Mouse (Mus musculus) adrenal gland (tissue): Measurements from ENCODE around the gene Plxna1.

Experiments
- intact Hi-C: fragments of 180-260 bp; cut with DNase I; formaldehyde crosslinking; loops from one replicate; pipeline ENCODE4 v1.15.1; 2025

The Plxna1 gene

DNA sequence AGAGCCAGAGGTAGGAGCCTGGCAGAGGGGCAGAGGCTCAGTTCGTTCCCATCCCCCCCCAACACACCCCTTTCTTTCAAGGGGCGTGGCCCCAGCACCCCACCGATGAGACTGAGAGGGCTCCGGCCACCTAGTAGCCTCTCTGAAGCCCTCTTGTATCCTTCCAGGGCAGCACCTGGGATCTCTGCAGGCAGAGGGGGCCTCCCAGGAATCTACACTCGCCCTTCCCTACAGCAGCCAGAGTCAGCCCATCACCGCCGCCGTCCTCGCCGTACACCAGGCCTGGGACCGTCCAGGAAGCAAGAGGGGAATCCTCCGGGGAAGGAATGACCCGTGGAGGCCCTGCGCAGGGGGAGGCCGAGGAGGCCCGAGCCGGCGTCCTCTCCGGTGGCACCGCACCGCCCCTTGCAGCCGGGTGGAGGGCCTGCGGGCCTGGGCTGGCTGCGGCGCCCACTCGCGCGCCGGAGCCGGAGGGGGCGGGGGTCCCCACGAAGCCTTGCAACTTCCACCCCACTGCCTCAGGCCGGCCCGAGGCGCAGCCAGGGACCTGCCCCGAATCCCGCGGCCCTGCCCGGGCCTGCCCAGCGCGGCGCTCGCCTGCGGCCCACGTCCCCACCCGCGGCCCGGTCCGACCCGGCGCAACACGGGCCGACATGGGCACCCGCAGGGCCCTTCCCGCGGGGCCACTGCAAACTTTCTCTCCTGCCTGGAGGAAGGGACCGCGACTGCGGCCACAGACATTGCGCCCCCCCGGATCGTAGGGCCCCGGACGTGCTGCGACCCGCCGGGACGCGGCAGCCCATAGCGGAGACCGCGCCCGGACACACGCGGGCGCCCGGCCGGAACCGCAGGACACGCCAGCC lies 771 bp downstream of the Plxna1 start:
- intact Hi-C loops: loop anchor here (5.0 kb wide), 4 partner anchors 106 to 434 kb away; no protein-coding TSS in a partner anchor

DNA sequence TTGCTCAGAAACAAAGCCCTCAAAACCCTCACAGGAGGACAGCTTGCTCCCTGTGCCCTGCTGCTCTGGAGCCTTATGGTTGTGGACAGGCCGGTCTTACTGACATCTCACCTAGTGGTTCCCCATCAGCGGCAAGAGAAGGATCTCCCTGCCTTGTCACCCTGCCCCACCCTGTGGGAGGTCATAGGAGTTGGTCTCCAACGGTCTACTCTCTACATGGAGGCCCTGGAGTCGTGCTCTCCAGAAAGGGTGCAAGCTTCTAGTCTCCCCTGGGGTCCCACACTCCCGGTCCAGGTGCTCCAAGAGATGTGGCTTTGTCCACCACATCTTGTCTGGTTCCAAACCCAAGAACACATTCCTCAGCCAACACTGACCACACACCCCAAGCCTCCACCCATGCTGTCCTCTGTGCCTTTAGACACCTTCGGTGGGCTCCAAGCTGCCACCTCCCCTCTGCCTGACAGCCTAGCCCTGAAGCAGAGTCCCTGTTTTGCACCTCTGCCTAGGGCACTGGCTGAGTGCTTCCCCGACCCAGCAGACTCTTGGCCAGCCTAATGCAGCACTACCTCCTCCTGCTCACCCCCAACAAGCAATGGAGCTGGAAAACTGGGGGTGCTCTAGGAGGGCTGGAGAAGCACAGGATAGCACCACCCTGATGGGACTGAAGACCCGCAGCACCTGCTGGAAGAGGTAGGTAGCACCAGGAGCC lies 1.6 kb downstream of the Plxna1 start:
- intact Hi-C loops: loop anchor here (5.0 kb wide), 4 partner anchors 106 to 434 kb away; no protein-coding TSS in a partner anchor

DNA sequence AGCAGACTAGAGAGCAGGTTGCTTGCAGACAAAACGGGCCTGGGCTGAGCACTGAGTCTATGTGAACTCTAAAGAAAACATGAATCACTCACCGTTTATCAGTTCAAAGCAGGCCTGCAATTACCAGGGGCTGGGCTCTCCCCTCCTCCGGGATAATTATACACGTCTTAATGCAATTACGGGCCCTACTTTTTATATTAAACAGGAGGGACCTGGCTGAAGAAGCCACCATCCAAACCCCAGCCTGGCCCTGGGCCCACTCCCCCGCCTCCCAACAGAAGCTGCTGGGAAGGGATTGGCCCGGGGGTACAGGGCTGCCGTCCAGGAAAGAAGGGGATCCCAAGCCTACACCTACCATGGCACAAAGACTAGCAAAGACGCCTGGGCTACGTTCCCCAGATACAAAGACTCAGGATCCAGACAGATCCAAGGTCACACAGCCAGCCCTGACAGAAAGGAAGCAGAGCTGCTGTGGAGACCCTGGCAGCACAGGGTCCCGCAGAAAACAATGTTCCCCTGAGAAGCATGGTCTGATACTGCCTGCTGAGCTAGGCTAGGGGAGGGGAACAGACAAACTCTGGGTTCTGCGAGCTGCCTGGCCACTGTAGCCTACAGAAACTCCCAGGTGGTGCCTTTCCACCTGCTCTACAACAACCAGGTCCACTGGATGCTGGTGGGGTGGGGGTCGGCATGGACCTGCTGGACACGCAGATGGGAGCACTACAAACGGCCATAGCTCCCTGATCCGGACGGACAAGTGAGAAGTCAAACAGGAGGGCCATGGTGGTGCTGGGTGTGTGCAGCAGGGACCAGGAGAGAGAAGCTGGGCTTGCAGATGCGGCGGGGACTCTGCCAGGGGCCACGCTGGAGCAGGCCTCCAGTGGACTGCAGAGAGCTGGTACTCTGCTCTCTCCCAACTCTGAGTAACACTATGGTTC lies 2.4 kb downstream of the Plxna1 start:
- intact Hi-C loops: loop anchor here (5.0 kb wide), 4 partner anchors 107 to 433 kb away; no protein-coding TSS in a partner anchor

- intact Hi-C loops: no loop called here
These were observed 3.2 kb downstream of the Plxna1 start for GRCm38 (mm10) chr6:89359192-89359591.

- intact Hi-C loops: no loop called here
These were observed 6.8 kb downstream of the Plxna1 start for GRCm38 (mm10) chr6:89355661-89356060.

- intact Hi-C loops: no loop called here
These were observed 7.7 kb downstream of the Plxna1 start for GRCm38 (mm10) chr6:89354726-89355125.

DNA sequence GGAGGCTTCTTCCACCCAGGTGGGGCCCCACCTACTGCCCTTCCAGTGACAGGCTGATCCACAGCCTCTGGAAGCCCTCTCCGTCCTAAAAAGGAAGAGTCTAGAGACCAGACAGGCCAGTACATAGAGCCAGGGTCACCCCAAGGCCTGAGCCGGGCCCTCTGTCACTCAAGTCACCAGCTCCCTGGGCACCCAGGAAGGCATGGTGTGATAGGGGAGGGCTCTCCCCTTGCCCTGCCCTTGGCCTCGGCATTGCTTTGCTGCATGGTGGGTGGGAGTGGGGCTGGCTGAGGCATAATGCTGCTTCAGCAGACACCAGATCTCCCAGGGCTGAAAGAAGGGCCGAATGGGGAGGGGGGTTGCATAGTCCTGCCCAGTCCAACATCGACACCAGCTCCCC lies 8.3 kb downstream of the Plxna1 start:
- intact Hi-C loops: no loop called here

GRCm38 (mm10) chr6:89353101-89353500 lies 9.3 kb downstream of the Plxna1 start:
- intact Hi-C loops: no loop called here

- intact Hi-C loops: no loop called here
These were observed 10.8 kb downstream of the Plxna1 start for GRCm38 (mm10) chr6:89351441-89352137.

DNA sequence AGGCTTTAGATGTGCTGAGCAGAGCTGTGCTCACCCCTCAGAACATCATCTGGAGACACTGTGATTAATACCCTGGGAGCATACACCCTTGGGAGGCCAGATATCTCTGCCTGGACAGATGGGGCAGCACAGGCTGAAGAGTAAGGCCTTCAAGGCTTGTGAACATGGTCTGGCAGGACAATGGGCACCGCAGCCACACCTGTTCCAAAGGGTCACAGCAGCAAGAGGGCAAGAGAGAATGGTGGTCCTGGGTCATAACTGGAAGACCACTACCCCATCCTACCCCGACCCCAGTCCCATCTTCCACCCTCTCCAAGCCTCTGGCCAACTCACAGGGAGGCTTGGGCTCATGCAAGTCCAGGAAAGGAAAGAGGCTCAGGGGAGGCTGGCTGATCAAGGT lies 11.9 kb downstream of the Plxna1 start:
- intact Hi-C loops: no loop called here

- intact Hi-C loops: no loop called here
These were observed 12.3 kb downstream of the Plxna1 start for GRCm38 (mm10) chr6:89350037-89350515.

DNA sequence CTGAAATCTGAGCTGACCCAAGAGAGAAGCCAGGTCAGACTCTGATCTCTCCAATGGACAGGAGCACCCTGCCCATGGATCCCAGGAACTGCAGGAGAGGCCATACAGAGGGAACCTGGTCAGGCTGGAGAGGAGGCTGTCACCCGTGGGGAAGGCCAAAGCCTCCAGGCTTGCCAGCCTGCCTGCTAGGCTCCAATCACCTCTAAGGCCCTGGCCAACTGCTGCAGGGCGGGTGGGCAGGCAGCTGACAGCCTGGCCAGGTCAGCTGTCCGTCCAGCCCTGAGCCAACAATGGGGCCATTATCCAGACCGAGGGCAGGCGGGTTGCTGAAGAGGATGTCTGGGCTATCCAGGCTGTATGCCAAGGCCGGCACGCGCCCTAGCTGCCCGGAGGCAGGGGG lies 14.1 kb downstream of the Plxna1 start:
- intact Hi-C loops: no loop called here

GRCm38 (mm10) chr6:89347792-89348191 lies 14.6 kb downstream of the Plxna1 start:
- intact Hi-C loops: no loop called here

GRCm38 (mm10) chr6:89345855-89346254 lies 16.6 kb downstream of the Plxna1 start:
- intact Hi-C loops: no loop called here

DNA sequence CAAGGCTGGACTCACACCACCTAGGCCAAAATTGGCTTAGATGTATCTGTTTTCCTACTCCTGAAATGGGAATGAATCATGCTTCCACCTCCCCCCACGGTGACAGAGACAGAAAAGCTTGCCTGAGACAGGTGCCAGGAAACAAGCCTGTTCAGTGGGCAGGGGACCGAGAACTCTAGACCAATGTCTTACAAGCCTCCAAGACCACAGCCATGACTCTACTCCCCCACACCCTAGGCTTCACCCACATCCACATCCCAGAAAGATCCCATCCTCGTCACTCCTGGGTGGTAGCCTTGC lies 17.0 kb downstream of the Plxna1 start:
- intact Hi-C loops: no loop called here

- intact Hi-C loops: no loop called here
These were observed 17.6 kb downstream of the Plxna1 start for GRCm38 (mm10) chr6:89344613-89345485.

DNA sequence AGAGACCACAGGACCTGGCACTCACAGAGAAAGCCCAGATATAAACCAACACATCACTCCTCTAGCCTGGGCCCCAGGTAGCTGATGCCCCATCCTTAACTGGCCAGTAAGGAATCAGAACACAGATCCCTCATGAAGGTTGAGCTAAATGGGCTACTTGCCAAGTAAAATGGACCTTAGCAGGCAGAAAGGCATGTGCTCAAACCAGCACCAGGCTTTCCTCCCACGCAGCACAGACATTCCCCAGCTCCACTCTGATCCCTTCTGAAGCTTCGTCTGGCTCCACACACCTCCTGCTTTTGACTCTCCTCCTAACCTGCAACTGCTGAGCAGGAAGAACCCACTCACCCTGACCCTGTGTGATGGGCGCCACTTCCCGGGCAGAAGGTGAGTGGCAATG lies 20.4 kb downstream of the Plxna1 start:
- intact Hi-C loops: no loop called here

DNA sequence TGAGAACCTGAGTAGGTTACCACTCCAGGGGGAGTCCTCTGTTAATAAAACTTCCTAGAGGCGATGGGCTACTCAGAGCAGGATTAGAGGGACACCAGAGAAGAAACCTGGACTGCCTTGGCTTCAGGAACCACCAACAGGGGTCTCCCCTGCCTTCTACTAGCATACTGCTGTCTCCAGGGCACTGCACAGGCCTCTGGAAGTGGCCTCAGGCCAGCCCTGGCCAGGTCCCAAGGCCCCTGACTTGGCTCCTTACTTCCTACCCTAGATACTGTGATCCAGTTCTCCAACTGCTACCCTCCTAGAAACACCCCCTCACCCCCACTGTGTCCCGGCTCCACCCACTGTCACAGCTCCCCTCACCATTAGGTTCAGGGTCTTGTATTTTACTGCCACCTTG lies 23.0 kb downstream of the Plxna1 start:
- intact Hi-C loops: no loop called here

DNA sequence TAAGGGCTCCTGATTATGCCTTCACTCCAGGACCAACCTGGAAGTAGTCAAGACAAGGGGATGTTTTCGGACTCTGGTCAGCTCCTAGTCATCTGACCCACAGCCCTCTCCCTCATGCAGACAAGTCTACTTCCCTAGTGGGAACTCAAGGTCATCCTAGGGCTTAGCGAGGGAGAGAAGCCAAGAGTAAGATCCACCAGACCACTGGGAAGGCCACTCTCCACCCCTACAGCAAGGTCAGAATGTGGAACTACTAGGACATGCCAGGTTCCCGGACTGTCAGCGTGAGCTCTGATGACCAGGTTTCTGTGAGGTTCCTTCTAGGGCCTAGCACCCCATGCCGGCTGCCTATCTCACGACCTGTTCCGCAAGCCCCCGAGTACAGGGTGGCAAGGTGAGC lies 23.7 kb downstream of the Plxna1 start:
- intact Hi-C loops: no loop called here

GRCm38 (mm10) chr6:89337574-89337973 lies 24.8 kb downstream of the Plxna1 start:
- intact Hi-C loops: no loop called here
